Comparison of ENCODE assay signal across 18 mouse cellular contexts in genomic region chr1:25180615-25181014, GRCm38 (mm10).
DNase-seq lines count a peak whose midpoint lies in the region; ATAC-seq and TF ChIP-seq lines count a peak whose summit lies in the region.
"Had no signal": no experiment of that assay in that cellular context is flagged by ENCODE, and none has a peak within 500 bp of the region (broad histone marks: within the 10 kb centered on the region; RNA-seq: fewer than 3 reads in every experiment).

No protein-coding gene starts in this region.

- H3K9ac ChIP-seq in forebrain, embryonic 13.5 days = no peak overlapping the region
- H3K9ac ChIP-seq in hindbrain, embryonic 16.5 days (ENCODE audit: low read depth, low read length) = no peak overlapping the region
- H3K9ac ChIP-seq in midbrain, postnatal 0 days (replicated peaks; ENCODE audit: low read length, poor library complexity, severe bottlenecking) = no peak overlapping the region
- H3K9ac ChIP-seq: embryonic facial prominence, embryonic 13.5 days; limb, embryonic 12.5 days; liver, embryonic 14.5 days had no signal

- no peak overlapping the region for H3K4me3 ChIP-seq in forebrain, embryonic 13.5 days
- no peak overlapping the region for H3K4me3 ChIP-seq in hindbrain, embryonic 16.5 days (ENCODE audit: low read length)
- H3K4me3 ChIP-seq in midbrain, postnatal 0 days (ENCODE audit: low read depth, low read length) = no peak overlapping the region
- H3K4me3 ChIP-seq: embryonic facial prominence, embryonic 13.5 days; heart, adult 2 months; limb, embryonic 12.5 days had no signal

- DNase-seq in cerebellum, postnatal 25 days = no peak
- peak; percentile 56 for DNase-seq in midbrain, postnatal 0 days (ENCODE audit: low spot score)
- DNase-seq in adrenal gland, adult (ENCODE audit: inconsistent age in 2 of 2, low spot score in 1 of 2) = no peak
- DNase-seq in right cerebral cortex, postnatal 10 days (ENCODE audit: low spot score in 2 of 2) = no peak
- no peak for DNase-seq in gastrocnemius, adult 18-20 months (ENCODE audit: low spot score)
- DNase-seq: cerebellum, adult 11-12 months; gastrocnemius, postnatal 10 days; heart, adult 2 months; thymus, postnatal 36 days had no signal

- 2% methylated on average over 6 of the region's 6 CpGs for WGBS in forebrain, embryonic 13.5 days
- 19% methylated on average over 6 of the region's 6 CpGs for WGBS in hindbrain, embryonic 16.5 days
- WGBS in midbrain, postnatal 0 days = 26% methylated on average over 6 of the region's 6 CpGs

- H3K9me3 ChIP-seq in forebrain, embryonic 13.5 days (replicated peaks) = no peaks in the 10 kb centered on the region
- no peaks in the 10 kb centered on the region for H3K9me3 ChIP-seq in hindbrain, embryonic 16.5 days (ENCODE audit: control insufficient read depth, low read length)
- no peaks in the 10 kb centered on the region for H3K9me3 ChIP-seq in midbrain, postnatal 0 days (ENCODE audit: low read length)
- H3K9me3 ChIP-seq: embryonic facial prominence, embryonic 13.5 days; limb, embryonic 12.5 days had no signal

- peak overlapping the region; percentile 76 for H3K27ac ChIP-seq in forebrain, embryonic 13.5 days
- peak overlapping the region; percentile 55 for H3K27ac ChIP-seq in hindbrain, embryonic 16.5 days (ENCODE audit: low read depth, low read length)
- H3K27ac ChIP-seq in midbrain, postnatal 0 days (ENCODE audit: low read depth, low read length) = peak overlapping the region; percentile 51
- H3K27ac ChIP-seq: embryonic facial prominence, embryonic 13.5 days; heart, adult 2 months; limb, embryonic 12.5 days; liver, embryonic 14.5 days had no signal

- 0 out of 2 replicates have a peak, but pooled peaks have one; percentile 16 for ATAC-seq in cerebellum, adult (ENCODE audit: insufficient number of reproducible peaks, low FRiP score, low TSS enrichment)
- ATAC-seq in forebrain, embryonic 13.5 days = peak; percentile 74
- ATAC-seq in hindbrain, embryonic 16.5 days = peak; percentile 67
- ATAC-seq in midbrain, postnatal 0 days (ENCODE audit: low FRiP score) = peak; percentile 29; the same call in 1 of the 2 replicates
- ATAC-seq: inflammation-experienced regulatory T-cells, adult 6 months; lung, postnatal 0 days had no signal

- H3K36me3 ChIP-seq in forebrain, embryonic 13.5 days (ENCODE audit: poor library complexity, severe bottlenecking) = no peaks in the 10 kb centered on the region
- no peaks in the 10 kb centered on the region for H3K36me3 ChIP-seq in hindbrain, embryonic 16.5 days (ENCODE audit: control insufficient read depth, insufficient read depth, low read length)
- H3K36me3 ChIP-seq in midbrain, postnatal 0 days (ENCODE audit: insufficient read depth, low read length) = no peaks in the 10 kb centered on the region
- H3K36me3 ChIP-seq: embryonic facial prominence, embryonic 13.5 days; limb, embryonic 12.5 days had no signal

- no peak for TF ChIP-seq CTCF in midbrain, postnatal 0 days (IDR thresholded peaks at IDR 0.05)

- H3K4me2 ChIP-seq in forebrain, embryonic 13.5 days = peak overlapping the region; percentile 14; the same call in 1 of the 2 replicates
- H3K4me2 ChIP-seq in hindbrain, embryonic 16.5 days (ENCODE audit: low read length) = no peak overlapping the region
- H3K4me2 ChIP-seq in midbrain, postnatal 0 days (ENCODE audit: low read depth, low read length, poor library complexity, severe bottlenecking) = no peak overlapping the region
- H3K4me2 ChIP-seq: embryonic facial prominence, embryonic 13.5 days; limb, embryonic 12.5 days had no signal

- H3K4me1 ChIP-seq in forebrain, embryonic 13.5 days = peaks cover 35% of the 10 kb centered on the region
- H3K4me1 ChIP-seq in hindbrain, embryonic 16.5 days (ENCODE audit: control insufficient read depth, insufficient read depth, low read depth, low read length) = peaks cover 13% of the 10 kb centered on the region
- H3K4me1 ChIP-seq in midbrain, postnatal 0 days (ENCODE audit: insufficient read depth, low read length) = 0 out of 2 replicates have a peak, but pooled peaks cover 6% of the 10 kb centered on the region
- H3K4me1 ChIP-seq: limb, embryonic 12.5 days had no signal

- no peaks in the 10 kb centered on the region for H3K27me3 ChIP-seq in forebrain, embryonic 13.5 days
- no peaks in the 10 kb centered on the region for H3K27me3 ChIP-seq in hindbrain, embryonic 16.5 days (replicated peaks; ENCODE audit: control insufficient read depth, insufficient read depth, low read length)
- no peaks in the 10 kb centered on the region for H3K27me3 ChIP-seq in midbrain, postnatal 0 days (ENCODE audit: insufficient read depth, low read length)
- H3K27me3 ChIP-seq: CH12.LX; embryonic facial prominence, embryonic 13.5 days; limb, embryonic 12.5 days had no signal

Comparison
In these comparisons a context has a peak if more than half of its experiments do, and no peak if none do; other contexts are left out.
1. ATAC-seq: peak in every context shown above with its lines; median percentile 74 in forebrain, embryonic 13.5 days; 67 in hindbrain, embryonic 16.5 days; 29 in midbrain, postnatal 0 days; 16 in cerebellum, adult.